Mouse (Mus musculus): ENCODE measurements at regions not wholly inside any gene's neighbourhood (a gene's known extent, or its start where the extent isn't known, plus 50 kb on each side); places are given as distances from the start of the nearest gene placed in this dataset.

- WGBS, result 68% methylated on average over 3 of the region's 3 CpGs
- H3K4me2 ChIP-seq, result no peak overlapping the region
- no peak for ATAC-seq (ENCODE audit: insufficient read depth, low FRiP score, low read depth)
- H3K27ac ChIP-seq, result no peak overlapping the region
- H3K36me3 ChIP-seq, result no peaks in the 10 kb centered on the region
- H3K9me3 ChIP-seq, result no peaks in the 10 kb centered on the region
- H3K27me3 ChIP-seq (replicated peaks), result no peaks in the 10 kb centered on the region
- no peak overlapping the region for H3K9ac ChIP-seq
- no peak overlapping the region for H3K4me3 ChIP-seq (replicated peaks)
- no peaks in the 10 kb centered on the region for H3K4me1 ChIP-seq
These were observed 68.8 kb upstream of the Nepro start for GRCm38 (mm10) chr16:44655306-44655705.

- Histone ChIP-seq H3K27ac (peak overlapping the region; percentile 40; the same call in 1 of the 2 replicates), H3K4me2 (no peak overlapping the region), H3K27me3 (replicated peaks) (no peaks in the 10 kb centered on the region), H3K9me3 (no peaks in the 10 kb centered on the region), H3K36me3 (no peaks in the 10 kb centered on the region), H3K4me1 (no peaks in the 10 kb centered on the region), H3K4me3 (replicated peaks) (no peak overlapping the region), H3K9ac (no peak overlapping the region)
- ATAC-seq (ENCODE audit: insufficient read depth, low FRiP score, low read depth), result no peak
- WGBS, result 29% methylated on average over 2 of the region's 2 CpGs
These were observed 75.4 kb upstream of the Nepro start for GRCm38 (mm10) chr16:44648547-44649223.

GRCm38 (mm10) chr16:44643992-44644391 is 80.1 kb upstream of the Nepro start:
- no peak for ATAC-seq (ENCODE audit: insufficient read depth, low FRiP score, low read depth)

GRCm38 (mm10) chr16:44637100-44637499 is 78.4 kb upstream of the Boc start:
- Histone ChIP-seq H3K27ac (no peak overlapping the region), H3K4me3 (replicated peaks) (no peak overlapping the region), H3K27me3 (replicated peaks) (no peaks in the 10 kb centered on the region), H3K36me3 (no peaks in the 10 kb centered on the region), H3K4me2 (no peak overlapping the region), H3K9ac (no peak overlapping the region), H3K9me3 (no peaks in the 10 kb centered on the region), H3K4me1 (peaks cover 5% of the 10 kb centered on the region)
- no peak for ATAC-seq (ENCODE audit: insufficient read depth, low FRiP score, low read depth)
- 86% methylated on average over 3 of the region's 3 CpGs for WGBS

More at GRCm38 (mm10) chr16:44643992-44644391, 80.1 kb upstream of the Nepro start:
- Histone ChIP-seq H3K9ac (no peak overlapping the region), H3K4me2 (no peak overlapping the region), H3K27me3 (replicated peaks) (no peaks in the 10 kb centered on the region), H3K27ac (no peak overlapping the region), H3K36me3 (no peaks in the 10 kb centered on the region), H3K9me3 (no peaks in the 10 kb centered on the region), H3K4me3 (replicated peaks) (no peak overlapping the region), H3K4me1 (no peaks in the 10 kb centered on the region)
- WGBS, result 8% methylated on average over 4 of the region's 4 CpGs

GRCm38 (mm10) chr16:44634486-44634885 is 75.8 kb upstream of the Boc start:
- no peak overlapping the region for H3K4me3 ChIP-seq (replicated peaks)
- no peaks in the 10 kb centered on the region for H3K36me3 ChIP-seq
- ATAC-seq (ENCODE audit: insufficient read depth, low FRiP score, low read depth), result no peak
- peaks cover 20% of the 10 kb centered on the region for H3K4me1 ChIP-seq
- H3K27ac ChIP-seq, result no peak overlapping the region
- no peak overlapping the region for H3K9ac ChIP-seq
- no peaks in the 10 kb centered on the region for H3K27me3 ChIP-seq (replicated peaks)
- no peaks in the 10 kb centered on the region for H3K9me3 ChIP-seq
- no peak overlapping the region for H3K4me2 ChIP-seq
- 96% methylated on average over 4 of the region's 4 CpGs for WGBS

GRCm38 (mm10) chr16:44633059-44633667 is 74.5 kb upstream of the Boc start:
- no peaks in the 10 kb centered on the region for H3K9me3 ChIP-seq
- H3K36me3 ChIP-seq, result no peaks in the 10 kb centered on the region
- no peak overlapping the region for H3K4me3 ChIP-seq (replicated peaks)
- WGBS, result 37% methylated on average over 9 of the region's 9 CpGs
- ATAC-seq (ENCODE audit: insufficient read depth, low FRiP score, low read depth), result peak; percentile 32; the same call in 1 of the 2 replicates
- H3K9ac ChIP-seq, result no peak overlapping the region
- peaks cover 22% of the 10 kb centered on the region for H3K4me1 ChIP-seq
- 0 out of 2 replicates have a peak overlapping the region, but pooled peaks have one; percentile 8 for H3K4me2 ChIP-seq
- H3K27ac ChIP-seq, result peak overlapping the region; percentile 86
- no peaks in the 10 kb centered on the region for H3K27me3 ChIP-seq (replicated peaks)

GRCm38 (mm10) chr16:44632330-44633058 is 73.8 kb upstream of the Boc start:
- Histone ChIP-seq H3K27me3 (replicated peaks) (no peaks in the 10 kb centered on the region), H3K9me3 (no peaks in the 10 kb centered on the region), H3K4me2 (0 out of 2 replicates have a peak overlapping the region, but pooled peaks have one; percentile 8), H3K4me1 (peaks cover 22% of the 10 kb centered on the region), H3K36me3 (no peaks in the 10 kb centered on the region), H3K27ac (peak overlapping the region; percentile 86), H3K9ac (no peak overlapping the region), H3K4me3 (replicated peaks) (no peak overlapping the region)
- ATAC-seq (ENCODE audit: insufficient read depth, low FRiP score, low read depth), result peak; percentile 79
- WGBS, result 25% methylated on average over 9 of the region's 9 CpGs

- Histone ChIP-seq H3K27ac (peak overlapping the region; percentile 86), H3K4me2 (no peak overlapping the region), H3K36me3 (no peaks in the 10 kb centered on the region), H3K4me1 (peaks cover 22% of the 10 kb centered on the region), H3K27me3 (replicated peaks) (no peaks in the 10 kb centered on the region), H3K4me3 (replicated peaks) (no peak overlapping the region), H3K9me3 (no peaks in the 10 kb centered on the region), H3K9ac (no peak overlapping the region)
- 47% methylated on average over 4 of the region's 4 CpGs for WGBS
- ATAC-seq (ENCODE audit: insufficient read depth, low FRiP score, low read depth), result no peak; the same call in 1 of the 2 replicates
These were observed 72.8 kb upstream of the Boc start for GRCm38 (mm10) chr16:44631357-44632053.

GRCm38 (mm10) chr16:44630861-44631260 is 72.2 kb upstream of the Boc start:
- H3K9me3 ChIP-seq, result no peaks in the 10 kb centered on the region
- H3K36me3 ChIP-seq, result no peaks in the 10 kb centered on the region
- no peak overlapping the region for H3K9ac ChIP-seq
- peak overlapping the region; percentile 86 for H3K27ac ChIP-seq
- ATAC-seq (ENCODE audit: insufficient read depth, low FRiP score, low read depth), result no peak
- H3K4me2 ChIP-seq, result no peak overlapping the region
- WGBS, result 62% methylated on average over 9 of the region's 9 CpGs
- H3K4me1 ChIP-seq, result peaks cover 28% of the 10 kb centered on the region
- H3K4me3 ChIP-seq (replicated peaks), result no peak overlapping the region
- H3K27me3 ChIP-seq (replicated peaks), result no peaks in the 10 kb centered on the region

GRCm38 (mm10) chr16:44630426-44630825 is 71.7 kb upstream of the Boc start:
- Histone ChIP-seq H3K9me3 (no peaks in the 10 kb centered on the region), H3K4me3 (replicated peaks) (no peak overlapping the region), H3K4me2 (no peak overlapping the region), H3K27me3 (replicated peaks) (no peaks in the 10 kb centered on the region), H3K36me3 (no peaks in the 10 kb centered on the region), H3K9ac (no peak overlapping the region), H3K4me1 (peaks cover 32% of the 10 kb centered on the region), H3K27ac (0 out of 2 replicates have a peak overlapping the region, but pooled peaks have one; percentile 86)
- no peak for ATAC-seq (ENCODE audit: insufficient read depth, low FRiP score, low read depth)
- 47% methylated on average over 9 of the region's 9 CpGs for WGBS

GRCm38 (mm10) chr16:44629296-44630275 is 70.9 kb upstream of the Boc start:
- H3K9ac ChIP-seq, result no peak overlapping the region
- no peak for ATAC-seq (ENCODE audit: insufficient read depth, low FRiP score, low read depth)
- H3K4me1 ChIP-seq, result peaks cover 33% of the 10 kb centered on the region
- 40% methylated on average over 8 of the region's 8 CpGs for WGBS
- H3K36me3 ChIP-seq, result no peaks in the 10 kb centered on the region
- no peak overlapping the region for H3K4me2 ChIP-seq
- H3K9me3 ChIP-seq, result no peaks in the 10 kb centered on the region
- H3K4me3 ChIP-seq (replicated peaks), result no peak overlapping the region
- H3K27me3 ChIP-seq (replicated peaks), result no peaks in the 10 kb centered on the region
- H3K27ac ChIP-seq, result peak overlapping the region; percentile 18; the same call in 1 of the 2 replicates
